Mouse (Mus musculus): ENCODE data around the gene Lmx1b. TPM values are rescaled to one million over a fixed set of nuclear protein-coding genes. Genes with fewer than 3 reads are reported as not detected.

The Lmx1b gene
- polyA plus RNA-seq, 1 experiment from 2014 or later = 0.55 TPM

DNA sequence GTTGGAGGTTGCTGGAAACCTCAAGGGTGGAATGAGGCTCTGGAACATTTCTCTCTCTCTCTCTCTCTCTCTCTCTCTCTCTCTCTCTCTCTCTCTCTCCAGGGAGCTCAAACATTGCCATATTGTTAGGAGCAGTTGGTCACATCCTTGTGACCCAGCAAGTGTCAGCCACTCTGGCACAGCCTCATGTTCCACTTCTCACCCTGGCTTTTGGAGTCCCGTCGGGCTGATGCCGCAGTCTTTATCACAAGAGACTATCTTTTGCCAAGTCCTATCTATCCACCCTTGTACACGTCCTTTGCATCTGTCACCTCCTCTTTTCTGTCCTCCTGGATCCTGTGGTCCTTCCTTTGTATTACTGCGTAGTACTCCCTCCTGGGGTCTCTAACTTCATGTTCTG, 94.3 kb downstream of the Lmx1b start:
- 87% methylated on average over 5 of the region's 5 CpGs for WGBS
- no peak overlapping the region for H3K9ac ChIP-seq
- no peaks in the 10 kb centered on the region for H3K9me3 ChIP-seq
- H3K4me1 ChIP-seq = peaks cover 33% of the 10 kb centered on the region
- ATAC-seq (ENCODE audit: insufficient number of reproducible peaks, insufficient read depth, low FRiP score, low TSS enrichment, low read depth) = no peak
- no peak overlapping the region for H3K4me3 ChIP-seq
- no peak overlapping the region for H3K27ac ChIP-seq
- no peaks in the 10 kb centered on the region for H3K36me3 ChIP-seq
- peaks cover 54% of the 10 kb centered on the region for H3K27me3 ChIP-seq
- H3K4me2 ChIP-seq = no peak overlapping the region

DNA sequence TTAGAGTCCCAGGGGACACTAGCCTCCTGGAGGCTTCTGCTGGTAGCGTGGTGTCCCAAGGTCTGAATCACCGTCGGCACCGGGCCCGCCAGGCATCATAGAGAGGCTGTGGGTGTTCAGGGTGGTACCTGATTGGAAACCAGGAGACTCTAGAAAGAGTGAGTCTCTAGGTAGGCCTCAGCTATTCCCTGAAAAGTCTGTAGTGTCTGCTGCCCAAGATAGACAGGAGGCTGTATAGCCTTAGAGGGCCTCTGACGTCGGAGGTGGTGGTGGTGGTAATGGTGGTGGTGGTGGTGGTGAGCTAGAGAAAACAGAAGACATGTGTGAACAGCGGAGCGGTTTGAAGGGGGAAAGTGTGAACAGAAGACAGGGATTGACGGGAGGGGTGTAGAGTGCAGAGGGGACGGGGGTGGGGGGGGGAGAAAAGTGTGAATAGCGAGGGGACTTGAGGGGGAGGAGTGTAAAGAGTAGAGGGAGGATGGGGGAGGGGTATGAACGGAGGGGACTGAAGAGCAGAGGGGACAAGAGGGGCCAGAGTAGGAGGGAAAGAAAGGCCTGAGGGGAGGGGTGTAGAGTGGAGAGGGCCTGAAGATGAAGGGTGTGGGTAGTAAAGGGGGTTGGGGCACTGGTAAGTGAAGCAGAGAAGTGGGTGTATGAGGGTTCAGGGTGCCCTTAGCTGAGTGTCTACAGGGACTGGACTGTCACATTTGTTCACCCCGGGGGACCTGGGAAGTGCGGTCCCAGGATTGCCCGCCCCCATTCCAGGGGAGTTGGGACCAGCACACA, 95.3 kb downstream of the Lmx1b start:
- Histone ChIP-seq H3K27ac (no peak overlapping the region), H3K4me1 (peaks cover 33% of the 10 kb centered on the region), H3K27me3 (peaks cover 62% of the 10 kb centered on the region), H3K36me3 (no peaks in the 10 kb centered on the region), H3K9ac (peak overlapping the region; percentile 64; the same call in 1 of the 2 replicates), H3K9me3 (no peaks in the 10 kb centered on the region), H3K4me2 (peak overlapping the region; percentile 94), H3K4me3 (peak overlapping the region; percentile 50)
- 18% methylated on average over 15 of the region's 16 CpGs for WGBS
- no peak for ATAC-seq (ENCODE audit: insufficient number of reproducible peaks, insufficient read depth, low FRiP score, low TSS enrichment, low read depth)

DNA sequence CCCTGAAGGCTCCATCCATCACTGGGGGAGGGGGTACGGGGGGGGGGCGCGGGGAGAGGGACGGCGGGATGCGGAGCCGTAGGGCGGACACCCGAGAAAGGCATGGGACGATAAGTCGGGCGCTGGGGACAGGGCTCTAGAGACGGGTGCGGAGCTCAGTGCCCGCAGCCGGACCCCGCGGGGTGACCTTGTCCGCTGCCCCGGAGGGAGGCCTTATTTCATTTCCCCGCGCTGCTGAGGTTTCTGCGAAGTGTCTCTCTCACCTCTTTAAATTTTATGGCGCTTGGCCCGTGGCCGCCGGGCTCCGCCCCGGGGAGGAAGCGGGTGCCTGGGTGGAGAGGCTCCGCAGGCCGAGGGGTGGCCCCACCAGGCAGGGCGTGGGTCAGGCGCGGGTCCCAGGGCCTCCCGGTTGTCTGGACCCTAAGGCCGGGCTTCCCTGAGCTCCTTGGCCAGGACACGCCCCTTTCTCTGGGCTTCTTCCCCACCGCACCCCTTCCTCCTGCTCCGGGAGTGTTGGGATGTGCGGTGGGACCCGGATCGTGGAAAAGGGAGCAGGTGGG, 96.0 kb downstream of the Lmx1b start:
- H3K4me2 ChIP-seq = peak overlapping the region; percentile 94
- no peaks in the 10 kb centered on the region for H3K36me3 ChIP-seq
- H3K27ac ChIP-seq = no peak overlapping the region
- peaks cover 69% of the 10 kb centered on the region for H3K27me3 ChIP-seq
- H3K9me3 ChIP-seq = no peaks in the 10 kb centered on the region
- H3K4me1 ChIP-seq = peaks cover 33% of the 10 kb centered on the region
- H3K9ac ChIP-seq = peak overlapping the region; percentile 64
- WGBS = under 1% methylated on average over 39 of the region's 43 CpGs
- peak overlapping the region; percentile 50 for H3K4me3 ChIP-seq
- no peak for ATAC-seq (ENCODE audit: insufficient number of reproducible peaks, insufficient read depth, low FRiP score, low TSS enrichment, low read depth)

DNA sequence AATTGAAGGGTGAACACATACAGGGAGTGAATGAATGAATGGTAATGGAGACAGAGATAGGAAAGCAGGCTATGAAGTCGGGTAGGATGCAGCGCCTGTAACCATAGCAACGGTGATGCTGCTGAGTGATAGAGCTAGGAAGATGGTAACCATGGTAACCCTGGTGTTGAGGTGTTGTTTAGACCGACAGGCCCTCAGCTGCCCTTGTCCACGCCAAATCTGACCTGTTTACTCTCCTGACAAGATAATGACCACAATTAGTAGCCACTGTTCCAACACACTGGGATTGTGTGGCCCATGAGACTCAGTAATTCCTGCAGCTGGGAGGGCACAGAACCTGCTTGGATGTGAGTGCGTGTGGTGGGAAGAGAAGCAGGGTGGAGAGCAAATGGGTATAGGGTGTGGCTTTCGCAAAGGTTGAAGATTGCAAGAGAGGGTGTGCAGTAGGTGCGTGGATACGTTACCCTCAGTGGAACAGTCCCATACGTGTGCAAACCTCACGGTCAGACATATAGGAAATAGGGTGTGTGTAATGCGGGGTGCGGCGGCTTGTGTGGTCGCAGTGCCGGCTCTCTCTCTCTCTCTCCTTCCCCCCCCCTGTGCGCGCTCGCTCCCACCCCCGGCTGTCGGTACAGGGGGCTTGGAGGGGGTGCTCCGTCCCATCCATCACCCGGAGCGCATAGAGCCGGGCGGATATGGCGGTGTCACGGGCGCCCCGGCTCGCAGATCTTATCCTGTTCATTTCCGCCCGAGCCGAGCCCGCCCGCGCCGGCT, 96.7 kb downstream of the Lmx1b start:
- Histone ChIP-seq H3K4me2 (peak overlapping the region; percentile 94), H3K9ac (peak overlapping the region; percentile 64), H3K27me3 (peaks cover 72% of the 10 kb centered on the region), H3K27ac (no peak overlapping the region), H3K9me3 (no peaks in the 10 kb centered on the region), H3K36me3 (no peaks in the 10 kb centered on the region), H3K4me1 (peaks cover 33% of the 10 kb centered on the region), H3K4me3 (peak overlapping the region; percentile 50)
- WGBS = 2% methylated on average over 34 of the region's 38 CpGs
- no peak for ATAC-seq (ENCODE audit: insufficient number of reproducible peaks, insufficient read depth, low FRiP score, low TSS enrichment, low read depth)

DNA sequence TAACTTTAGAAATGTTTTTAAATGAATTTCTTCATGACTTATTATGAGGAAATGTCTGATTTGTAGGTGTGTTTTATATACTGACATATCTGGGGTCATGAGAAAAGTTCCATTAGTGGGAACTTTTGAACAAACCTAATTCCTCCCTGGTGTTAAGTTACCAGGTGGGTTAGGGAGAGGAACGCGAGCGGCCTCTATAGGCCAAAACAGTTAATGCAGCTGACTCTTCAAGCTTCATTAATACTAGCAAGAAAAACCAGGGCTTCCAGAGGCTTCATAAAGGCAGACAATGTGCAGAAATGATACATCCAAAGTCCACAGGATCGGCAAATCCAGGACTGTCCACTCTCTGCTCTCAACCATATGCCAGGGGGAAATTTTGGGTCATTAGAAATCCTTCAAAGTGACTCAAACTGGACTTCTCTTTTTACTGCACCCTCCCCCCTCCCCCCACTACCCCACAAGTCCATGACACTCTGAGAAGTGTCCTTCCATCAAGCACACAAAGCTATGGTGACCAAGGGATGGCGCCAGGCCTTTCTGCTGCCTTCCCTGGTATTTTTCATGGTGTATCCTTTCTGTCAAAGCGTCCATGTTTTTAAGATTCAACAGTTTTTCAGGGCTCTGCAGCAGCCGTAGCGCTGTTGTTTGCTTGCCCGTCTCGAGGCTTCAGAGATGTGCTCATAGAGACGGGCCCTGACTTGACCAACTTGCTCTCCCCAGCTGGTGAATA, 97.4 kb downstream of the Lmx1b start:
- Histone ChIP-seq H3K27me3 (peaks cover 72% of the 10 kb centered on the region), H3K36me3 (no peaks in the 10 kb centered on the region), H3K4me2 (peak overlapping the region; percentile 94), H3K4me1 (peaks cover 33% of the 10 kb centered on the region), H3K4me3 (no peak overlapping the region), H3K9ac (no peak overlapping the region), H3K9me3 (no peaks in the 10 kb centered on the region), H3K27ac (no peak overlapping the region)
- no peak for ATAC-seq (ENCODE audit: insufficient number of reproducible peaks, insufficient read depth, low FRiP score, low TSS enrichment, low read depth)
- 2% methylated on average over 11 of the region's 11 CpGs for WGBS

DNA sequence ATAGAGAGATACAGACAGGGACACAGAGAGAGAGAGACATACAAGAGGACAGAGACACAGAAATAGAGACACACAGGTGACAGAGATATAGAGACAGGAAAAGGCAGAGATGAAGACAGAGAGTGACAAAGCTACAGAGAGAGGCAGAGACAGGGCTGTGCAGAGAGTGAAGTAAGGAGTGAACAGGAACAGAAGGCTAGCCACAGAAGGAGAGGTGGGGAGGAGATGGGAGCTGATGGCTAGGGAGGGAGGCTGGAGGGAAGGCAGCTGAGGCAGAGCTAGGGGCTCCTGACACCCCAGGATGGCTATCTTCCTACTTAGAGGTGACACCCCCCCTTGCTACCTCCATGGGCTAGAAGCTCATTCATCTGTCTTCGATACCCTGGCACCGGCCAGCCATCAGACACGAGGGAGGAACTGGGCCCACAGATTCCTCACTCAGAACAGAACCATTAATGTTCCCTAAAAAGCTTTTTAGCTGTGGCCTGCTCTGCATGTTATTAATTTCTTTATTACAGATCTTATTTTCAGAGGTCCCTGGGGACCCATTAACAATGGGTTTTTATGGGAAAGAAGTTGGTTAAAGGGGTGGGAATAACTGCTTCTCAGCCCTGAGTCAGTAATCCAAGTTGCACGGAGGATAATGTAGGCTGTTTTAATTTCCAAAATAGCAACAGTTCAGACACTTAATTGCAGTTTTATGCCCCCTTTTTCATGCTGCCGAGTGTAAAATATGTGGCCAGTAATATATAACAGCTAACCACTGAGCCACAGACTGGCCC, 114.8 kb downstream of the Lmx1b start:
- H3K4me2 ChIP-seq = no peak overlapping the region
- ATAC-seq (ENCODE audit: insufficient number of reproducible peaks, insufficient read depth, low FRiP score, low TSS enrichment, low read depth) = no peak
- 0 out of 2 replicates have a peak, but pooled peaks cover 3% of the 10 kb centered on the region for H3K27me3 ChIP-seq
- H3K9me3 ChIP-seq = peaks cover 14% of the 10 kb centered on the region
- H3K4me3 ChIP-seq = no peak overlapping the region
- WGBS = 70% methylated on average over 5 of the region's 5 CpGs
- no peaks in the 10 kb centered on the region for H3K36me3 ChIP-seq
- H3K9ac ChIP-seq = no peak overlapping the region
- H3K4me1 ChIP-seq = no peaks in the 10 kb centered on the region
- H3K27ac ChIP-seq = no peak overlapping the region

DNA sequence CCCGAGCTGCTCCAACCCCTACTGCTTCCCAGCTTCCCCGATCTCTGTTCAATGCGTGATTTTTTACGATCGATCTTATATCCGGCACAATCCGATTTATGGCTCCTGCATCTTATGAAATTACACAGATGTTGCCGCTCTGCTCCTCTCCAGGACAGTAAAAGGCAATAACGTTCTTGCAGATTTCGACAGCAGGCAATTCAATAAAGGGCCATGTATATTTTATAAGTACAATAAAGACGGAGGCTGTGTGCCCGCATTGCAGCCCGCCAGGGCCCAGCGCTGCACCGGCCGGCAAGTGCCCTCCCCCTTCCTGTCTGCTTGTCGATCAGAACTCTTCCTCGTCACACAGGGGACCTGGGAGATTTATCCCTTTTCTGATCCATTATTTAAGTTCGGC, 124.5 kb downstream of the Lmx1b start:
- Histone ChIP-seq H3K27ac (no peak overlapping the region), H3K4me1 (no peaks in the 10 kb centered on the region), H3K9me3 (0 out of 2 replicates have a peak, but pooled peaks cover 3% of the 10 kb centered on the region), H3K4me2 (no peak overlapping the region), H3K9ac (no peak overlapping the region), H3K27me3 (no peaks in the 10 kb centered on the region; the same call in 1 of the 2 replicates), H3K4me3 (no peak overlapping the region), H3K36me3 (no peaks in the 10 kb centered on the region)
- ATAC-seq (ENCODE audit: insufficient number of reproducible peaks, insufficient read depth, low FRiP score, low TSS enrichment, low read depth) = no peak
- 73% methylated on average over 19 of the region's 19 CpGs for WGBS

DNA sequence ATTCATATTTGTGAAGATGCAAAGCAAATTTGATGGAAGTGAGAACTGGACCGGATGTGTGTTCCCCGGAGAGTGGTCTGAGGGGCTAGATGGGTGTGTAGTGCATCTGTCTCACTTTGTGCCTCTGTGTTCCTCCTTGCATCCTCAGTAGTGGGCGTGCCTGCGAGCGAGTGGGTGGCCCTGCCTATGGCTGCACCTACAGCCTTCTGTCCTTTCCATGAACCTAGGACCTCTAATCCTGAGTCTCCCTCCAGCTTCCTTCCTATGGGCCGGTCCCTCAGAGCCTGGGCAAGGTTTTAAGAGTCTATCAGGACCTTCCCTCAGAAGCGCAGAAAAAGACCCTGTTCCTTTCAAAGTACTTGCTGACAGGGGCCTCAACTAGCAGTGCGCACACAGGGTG, 124.9 kb downstream of the Lmx1b start:
- 81% methylated on average over 8 of the region's 8 CpGs for WGBS
- H3K4me1 ChIP-seq = no peaks in the 10 kb centered on the region
- no peak for ATAC-seq (ENCODE audit: insufficient number of reproducible peaks, insufficient read depth, low FRiP score, low TSS enrichment, low read depth)
- no peak overlapping the region for H3K9ac ChIP-seq
- H3K36me3 ChIP-seq = no peaks in the 10 kb centered on the region
- H3K4me2 ChIP-seq = no peak overlapping the region
- H3K9me3 ChIP-seq = 0 out of 2 replicates have a peak, but pooled peaks cover 3% of the 10 kb centered on the region
- no peak overlapping the region for H3K27ac ChIP-seq
- no peak overlapping the region for H3K4me3 ChIP-seq
- no peaks in the 10 kb centered on the region; the same call in 1 of the 2 replicates for H3K27me3 ChIP-seq

Measured in embryonic facial prominence, embryonic 13.5 days (tissue).